Mouse (Mus musculus) E14TG2a.4 (cell line): ENCODE results near the gene Arvcf.

ENCODE experiments used
- H3K27me3 ChIP-seq: 2 replicates; pipeline ENCODE4 v1.6.1; 2014; ENCODE audit warnings: low read length, control low read depth; ENCODE audit not compliant: insufficient read depth
- H3K36me3 ChIP-seq: 2 replicates; pipeline ENCODE4 v1.6.1; 2014; ENCODE audit warnings: low read length, control low read depth; ENCODE audit not compliant: insufficient read depth
- H3K4me1 ChIP-seq: replicated peaks from 2 replicates; pipeline ENCODE4 v1.6.1; 2014; ENCODE audit warnings: low read depth, low read length, control low read depth
- H3K4me3 ChIP-seq: replicated peaks from 2 replicates; pipeline ENCODE4 v1.5.1; 2014; ENCODE audit warnings: mild to moderate bottlenecking, low read length
- H3K9me3 ChIP-seq: 2 replicates; pipeline ENCODE4 v1.6.1; 2014; ENCODE audit warnings: low read length, control low read depth
- CTCF ChIP-seq: conservative IDR thresholded peaks from 2 replicates; pipeline ENCODE4 v1.5.1; 2014; ENCODE audit warnings: low read length
- NANOG ChIP-seq: IDR thresholded peaks from 2 replicates; pipeline ENCODE4 v1.6.1; 2014; ENCODE audit warnings: borderline replicate concordance, low read length, mixed read lengths
- POU5F1 ChIP-seq: IDR thresholded peaks from 2 replicates; pipeline ENCODE4 v1.6.1; 2014; ENCODE audit warnings: low read length, borderline replicate concordance

The Arvcf gene

GRCm38 (mm10) chr16:18333976-18334375 lies 14.0 kb upstream of the Arvcf start:
- peaks cover 15% of the 10 kb centered on the region for H3K36me3 ChIP-seq
- H3K4me1 ChIP-seq = no peaks in the 10 kb centered on the region
- H3K4me3 ChIP-seq = no peak overlapping the region
- H3K9me3 ChIP-seq = no peaks in the 10 kb centered on the region
- TF ChIP-seq CTCF = no peak
- no peaks in the 10 kb centered on the region for H3K27me3 ChIP-seq

DNA sequence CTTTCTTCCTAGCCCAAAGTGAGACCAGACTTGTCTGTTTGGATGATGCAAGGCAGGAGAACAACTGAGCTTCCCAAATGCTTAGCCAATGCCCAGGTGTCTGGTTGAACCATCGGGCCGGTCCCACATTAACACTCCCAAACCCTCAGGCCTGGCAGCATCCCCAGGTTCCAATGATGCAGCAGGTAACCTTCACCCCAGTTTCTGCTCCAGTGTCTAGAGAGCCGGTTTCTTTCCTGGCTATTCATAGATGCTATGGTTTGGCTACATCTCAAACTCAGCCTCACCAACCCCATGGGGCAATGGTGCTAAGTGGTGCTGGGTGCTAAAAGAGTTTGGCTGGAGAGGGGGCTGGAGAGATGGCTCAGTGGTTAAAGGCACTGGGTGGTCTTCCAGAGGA lies 12.0 kb upstream of the Arvcf start:
- Histone ChIP-seq H3K9me3 (no peaks in the 10 kb centered on the region), H3K36me3 (peaks cover 20% of the 10 kb centered on the region), H3K4me1 (no peaks in the 10 kb centered on the region), H3K4me3 (no peak overlapping the region), H3K27me3 (no peaks in the 10 kb centered on the region)
- no peak for TF ChIP-seq POU5F1
- no peak for TF ChIP-seq NANOG
- no peak for TF ChIP-seq CTCF

DNA sequence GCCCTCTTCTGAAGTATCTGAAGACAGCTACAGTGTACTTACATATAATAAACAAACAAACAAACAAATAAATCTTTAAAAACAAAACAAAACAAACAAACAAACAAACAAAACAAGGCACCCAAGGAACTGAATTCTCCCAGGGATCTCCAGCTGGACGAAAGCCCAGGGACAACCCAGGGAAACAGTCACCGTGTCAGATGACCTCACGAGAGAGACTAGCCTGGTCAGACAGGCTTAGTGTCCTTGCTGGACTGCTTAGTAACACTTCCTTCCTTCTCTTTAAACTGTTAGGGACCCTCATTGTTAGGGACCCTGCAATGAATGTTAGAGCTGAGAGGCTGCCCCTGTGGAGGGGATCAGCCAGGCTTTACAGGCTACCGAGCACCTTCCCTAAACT lies 10.7 kb upstream of the Arvcf start:
- Histone ChIP-seq H3K27me3 (no peaks in the 10 kb centered on the region), H3K36me3 (peaks cover 20% of the 10 kb centered on the region), H3K4me3 (no peak overlapping the region)

GRCm38 (mm10) chr16:18339866-18340265 lies 8.1 kb upstream of the Arvcf start:
- Histone ChIP-seq H3K27me3 (no peaks in the 10 kb centered on the region), H3K4me1 (peaks cover 23% of the 10 kb centered on the region), H3K4me3 (no peak overlapping the region), H3K9me3 (no peaks in the 10 kb centered on the region), H3K36me3 (peaks cover 20% of the 10 kb centered on the region)
- TF ChIP-seq CTCF (no peak), NANOG (no peak), POU5F1 (no peak)

More for the DNA sequence above, 10.7 kb upstream of the Arvcf start:
- no peak for TF ChIP-seq NANOG
- TF ChIP-seq CTCF = no peak
- TF ChIP-seq POU5F1 = no peak
- Histone ChIP-seq H3K9me3 (no peaks in the 10 kb centered on the region), H3K4me1 (0 out of 2 replicates have a peak, but pooled peaks cover 2% of the 10 kb centered on the region)

DNA sequence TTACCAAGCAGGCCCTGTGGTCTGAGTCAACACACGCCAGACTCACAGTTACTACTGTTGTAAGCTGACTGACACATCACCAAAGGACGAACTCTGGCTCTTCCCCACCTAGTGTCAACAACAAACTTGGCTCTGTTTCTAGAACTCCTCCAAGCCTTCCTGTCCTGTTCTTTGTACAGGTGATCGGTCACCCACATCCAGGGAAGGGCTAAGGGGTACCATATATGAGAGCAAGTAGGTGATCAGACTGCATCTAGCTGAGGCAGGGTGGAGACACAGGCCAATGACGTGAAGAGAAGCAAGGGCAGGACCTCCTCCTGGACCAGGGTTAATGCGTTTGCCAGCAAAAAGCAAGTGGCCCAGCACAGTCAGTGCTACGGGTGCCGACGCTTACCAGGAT lies 6.4 kb upstream of the Arvcf start:
- Histone ChIP-seq H3K27me3 (peaks cover 4% of the 10 kb centered on the region), H3K9me3 (no peaks in the 10 kb centered on the region), H3K36me3 (peaks cover 20% of the 10 kb centered on the region), H3K4me1 (peaks cover 31% of the 10 kb centered on the region), H3K4me3 (no peak overlapping the region)
- TF ChIP-seq CTCF (no peak), NANOG (no peak), POU5F1 (no peak)

- Histone ChIP-seq H3K9me3 (no peaks in the 10 kb centered on the region), H3K4me3 (no peak overlapping the region), H3K4me1 (peaks cover 36% of the 10 kb centered on the region), H3K27me3 (peaks cover 9% of the 10 kb centered on the region), H3K36me3 (peaks cover 20% of the 10 kb centered on the region)
- TF ChIP-seq NANOG (no peak), POU5F1 (no peak), CTCF (no peak)
Measured at GRCm38 (mm10) chr16:18342076-18342475, 5.9 kb upstream of the Arvcf start.

GRCm38 (mm10) chr16:18342650-18343570 lies 5.1 kb upstream of the Arvcf start:
- Histone ChIP-seq H3K36me3 (peaks cover 14% of the 10 kb centered on the region), H3K4me3 (peak overlapping the region; percentile 83), H3K27me3 (peaks cover 11% of the 10 kb centered on the region), H3K9me3 (no peaks in the 10 kb centered on the region), H3K4me1 (peaks cover 43% of the 10 kb centered on the region)
- TF ChIP-seq CTCF = no peak
- TF ChIP-seq NANOG = no peak
- no peak for TF ChIP-seq POU5F1

GRCm38 (mm10) chr16:18343778-18344177 lies 4.2 kb upstream of the Arvcf start:
- Histone ChIP-seq H3K27me3 (peaks cover 15% of the 10 kb centered on the region), H3K4me3 (peak overlapping the region; percentile 83), H3K4me1 (peaks cover 47% of the 10 kb centered on the region), H3K9me3 (no peaks in the 10 kb centered on the region), H3K36me3 (0 out of 2 replicates have a peak, but pooled peaks cover 5% of the 10 kb centered on the region)
- TF ChIP-seq POU5F1 = no peak
- no peak for TF ChIP-seq CTCF
- TF ChIP-seq NANOG = no peak

- Histone ChIP-seq H3K9me3 (no peaks in the 10 kb centered on the region), H3K27me3 (peaks cover 28% of the 10 kb centered on the region), H3K36me3 (no peaks in the 10 kb centered on the region), H3K4me1 (peaks cover 52% of the 10 kb centered on the region), H3K4me3 (no peak overlapping the region)
- TF ChIP-seq NANOG (no peak), CTCF (peak; percentile 66)
Measured at GRCm38 (mm10) chr16:18345243-18345642, 2.7 kb upstream of the Arvcf start.
